Mouse (Mus musculus) hindbrain, embryonic 12.5 days (tissue): ENCODE measurements around the gene 4933427D14Rik. TPM values are rescaled to one million over a fixed set of nuclear protein-coding genes. Genes with fewer than 3 reads are reported as not detected.
A peak's percentile ranks its signal among the peaks of the same experiment; 100 is the strongest.

Source experiments
- ATAC-seq: fragments of 200-750 bp; cut with Nextera tagmentation; 2 replicates; pipeline ENCODE4 v1.8.0; 2017; ENCODE audit warnings: moderate TSS enrichment; ENCODE audit not compliant: low FRiP score
- H3K27ac ChIP-seq: fragments of 300-500 bp; sonication (generic); 2 replicates; pipeline ENCODE4 v1.5.1; 2016; ENCODE audit warnings: mild to moderate bottlenecking
- H3K27me3 ChIP-seq: fragments of 300-500 bp; sonication (generic); 2 replicates; pipeline ENCODE4 v1.6.1; 2016; ENCODE audit warnings: mild to moderate bottlenecking
- H3K36me3 ChIP-seq: fragments of 300-500 bp; sonication (generic); 2 replicates; pipeline ENCODE4 v1.6.1; 2016; ENCODE audit warnings: mild to moderate bottlenecking
- H3K4me1 ChIP-seq: fragments of 300-500 bp; sonication (generic); 2 replicates; pipeline ENCODE4 v1.6.1; 2016
- H3K4me2 ChIP-seq: fragments of 300-500 bp; sonication (generic); replicated peaks from 2 replicates; pipeline ENCODE4 v1.6.1; 2016; ENCODE audit warnings: mild to moderate bottlenecking
- H3K4me3 ChIP-seq: fragments of 300-500 bp; sonication (generic); 2 replicates; pipeline ENCODE4 v1.5.1; 2016; ENCODE audit warnings: mild to moderate bottlenecking
- H3K9ac ChIP-seq: fragments of 300-500 bp; sonication (generic); 2 replicates; pipeline ENCODE4 v1.6.1; 2016; ENCODE audit warnings: mild to moderate bottlenecking, moderate library complexity
- H3K9me3 ChIP-seq: fragments of 300-500 bp; sonication (generic); replicated peaks from 2 replicates; pipeline ENCODE4 v1.6.1; 2016; ENCODE audit warnings: mild to moderate bottlenecking
- WGBS: fragments of 180-500 bp; shearing (Covaris S2); methylation state at CpG from one replicate; pipeline ENCODE4 v1.1.7; 2016; 5-methylcytosine and 5-hydroxymethylcytosine counted together
- polyA plus RNA-seq: library from polyadenylated mRNA; unstranded; fragments of >200 nt; fragmentation: Nextera tagmentation; extraction: Ambion mirVana; gene quantifications from 2 replicates; pipeline ENCODE4 v1.2.1, GENCODE M21; 2016

The 4933427D14Rik gene
- polyA plus RNA-seq, 1 experiment from 2014 or later, result 19.6 TPM

GRCm38 (mm10) chr11:72110726-72111125 lies 96.5 kb downstream of the 4933427D14Rik start:
- Histone ChIP-seq H3K27me3 (0 out of 2 replicates have a peak, but pooled peaks cover 6% of the 10 kb centered on the region), H3K36me3 (no peaks in the 10 kb centered on the region), H3K4me3 (no peak overlapping the region), H3K27ac (no peak overlapping the region), H3K9ac (no peak overlapping the region), H3K4me1 (peaks cover 3% of the 10 kb centered on the region; the same call in 1 of the 2 replicates), H3K9me3 (no peaks in the 10 kb centered on the region), H3K4me2 (no peak overlapping the region)
- ATAC-seq, result no peak
- 58% methylated on average over 3 of the region's 3 CpGs for WGBS

GRCm38 (mm10) chr11:72104223-72104622 lies 103.0 kb downstream of the 4933427D14Rik start:
- WGBS, result 69% methylated on average over 8 of the region's 8 CpGs
- no peak for ATAC-seq
- Histone ChIP-seq H3K27me3 (no peaks in the 10 kb centered on the region), H3K4me2 (no peak overlapping the region), H3K9me3 (no peaks in the 10 kb centered on the region), H3K27ac (peak overlapping the region; percentile 69), H3K4me3 (no peak overlapping the region), H3K4me1 (no peaks in the 10 kb centered on the region), H3K9ac (no peak overlapping the region), H3K36me3 (no peaks in the 10 kb centered on the region)

Other genes starting within 250 kb of the 4933427D14Rik start
- gene Aipl1, start 169.9 kb downstream of the 4933427D14Rik start, polyA plus RNA-seq, result 0.25 and 0.40 TPM in 2 replicates
- gene Pimreg, start 165.4 kb downstream of the 4933427D14Rik start, polyA plus RNA-seq, result 98.6 and 104 TPM in 2 replicates
- gene Pitpnm3, start 71.7 kb downstream of the 4933427D14Rik start, polyA plus RNA-seq, result 1.1 and 1.8 TPM in 2 replicates
- 0.91 and 1.1 TPM in 2 replicates for gene Gm43951, start 619 bp downstream of the 4933427D14Rik start, polyA plus RNA-seq
- 159 and 167 TPM in 2 replicates for gene Txndc17, start 88 bp upstream of the 4933427D14Rik start, polyA plus RNA-seq
- 49.6 and 57.6 TPM in 2 replicates for gene Med31, start 8.1 kb upstream of the 4933427D14Rik start, polyA plus RNA-seq
- 0.36 and 0.52 TPM in 2 replicates for gene Slc13a5, start 59.8 kb upstream of the 4933427D14Rik start, polyA plus RNA-seq
- 1.9 and 2.6 TPM in 2 replicates for gene Xaf1, start 94.2 kb upstream of the 4933427D14Rik start, polyA plus RNA-seq
- gene Fbxo39, start 107.0 kb upstream of the 4933427D14Rik start, polyA plus RNA-seq, result not detected in 2 replicates
- 6.6 and 7.9 TPM in 2 replicates for gene Tekt1, start 155.0 kb upstream of the 4933427D14Rik start, polyA plus RNA-seq
- gene Smtnl2, start 204.3 kb upstream of the 4933427D14Rik start, polyA plus RNA-seq, result 14.5 and 15.3 TPM in 2 replicates
- 0.32 TPM in 1 of 2 replicates, not detected in the other for gene Ggt6, start 228.1 kb upstream of the 4933427D14Rik start, polyA plus RNA-seq
- 112 and 123 TPM in 2 replicates for gene Mybbp1a, start 233.9 kb upstream of the 4933427D14Rik start, polyA plus RNA-seq